Mouse (Mus musculus) retina, postnatal 1 day (tissue): ENCODE measurements at regions not wholly inside any gene's neighbourhood (a gene's known extent, or its start where the extent isn't known, plus 50 kb on each side); places are given as distances from the start of the nearest gene placed in this dataset.

Source experiments
- DNase-seq: peaks from one replicate; pipeline ENCODE4 v3.0.0-alpha.2; 2012

GRCm38 (mm10) chrX:107577501-107577900 lies 90.3 kb upstream of the Tbx22 start:
- peak; percentile 33 for DNase-seq
